Comparison of ENCODE assay signal across 8 mouse cellular contexts in genomic region chr4:137308377-137308776, GRCm38 (mm10). TPM values are rescaled to one million over a fixed set of nuclear protein-coding genes. Genes with fewer than 3 reads are reported as not detected.
DNase-seq lines count a peak whose midpoint lies in the region; ATAC-seq and TF ChIP-seq lines count a peak whose summit lies in the region.

No protein-coding gene starts in this region.

- no peaks in the 10 kb centered on the region for H3K27me3 ChIP-seq in heart, adult 2 months (ENCODE audit: control insufficient read depth, insufficient read depth, low read length)
- no peaks in the 10 kb centered on the region for H3K27me3 ChIP-seq in midbrain, postnatal 0 days (ENCODE audit: insufficient read depth, low read length)
- H3K27me3 ChIP-seq in midbrain, embryonic 10.5 days (ENCODE audit: low read depth, poor library complexity, severe bottlenecking) = no peaks in the 10 kb centered on the region

- ATAC-seq in midbrain, postnatal 0 days (ENCODE audit: low FRiP score) = no peak
- ATAC-seq in hematopoietic stem cell, adult 5-6 weeks (replicated peaks in 1 of 2; ENCODE audit: insufficient read depth in 1 of 2, low FRiP score in 2 of 2, low TSS enrichment in 1 of 2, low read depth in 1 of 2, poor library complexity in 2 of 2, severe bottlenecking in 2 of 2) = peak; percentile 35 to 54; a peak in 2 of 4 replicates

- TF ChIP-seq EP300 in heart, adult 2 months (IDR thresholded peaks at IDR 0.05; ENCODE audit: insufficient read depth, low read depth, low read length) = no peak

- H3K4me2 ChIP-seq in midbrain, postnatal 0 days (ENCODE audit: low read depth, low read length, poor library complexity, severe bottlenecking) = no peak overlapping the region

- DNase-seq in heart, adult 2 months = no peak
- DNase-seq in heart, postnatal 25 days (ENCODE audit: low spot score) = no peak
- peak; percentile 80 for DNase-seq in midbrain, postnatal 0 days (ENCODE audit: low spot score)
- DNase-seq in midbrain, embryonic 10.5 days (ENCODE audit: low spot score) = no peak
- peak; percentile 75 for DNase-seq in adipocyte (ENCODE audit: low spot score)
- peak; percentile 42 for DNase-seq in skeletal muscle tissue, adult 2 months (ENCODE audit: low read depth, low spot score)
- no peak for DNase-seq in urinary bladder, postnatal 10 days (ENCODE audit: low spot score)

- TF ChIP-seq CTCF in heart, adult 2 months (IDR thresholded peaks at IDR 0.05) = peak; percentile 83
- TF ChIP-seq CTCF in midbrain, postnatal 0 days (IDR thresholded peaks at IDR 0.05) = peak; percentile 87

- WGBS in heart, adult 2 months = 41% methylated on average over 5 of the region's 5 CpGs
- 43% methylated on average over 5 of the region's 5 CpGs for WGBS in midbrain, postnatal 0 days
- 69% methylated on average over 5 of the region's 5 CpGs for WGBS in midbrain, embryonic 10.5 days

- H3K4me1 ChIP-seq in heart, adult 2 months (ENCODE audit: control insufficient read depth, insufficient read depth, low read length) = no peaks in the 10 kb centered on the region
- H3K4me1 ChIP-seq in midbrain, postnatal 0 days (ENCODE audit: insufficient read depth, low read length) = 0 out of 2 replicates have a peak, but pooled peaks cover 3% of the 10 kb centered on the region
- peaks cover 43% of the 10 kb centered on the region for H3K4me1 ChIP-seq in midbrain, embryonic 10.5 days

- H3K36me3 ChIP-seq in heart, adult 2 months (ENCODE audit: control insufficient read depth, insufficient read depth, low read length) = no peaks in the 10 kb centered on the region
- H3K36me3 ChIP-seq in midbrain, postnatal 0 days (ENCODE audit: insufficient read depth, low read length) = no peaks in the 10 kb centered on the region
- no peaks in the 10 kb centered on the region for H3K36me3 ChIP-seq in midbrain, embryonic 10.5 days

- no peak overlapping the region for H3K4me3 ChIP-seq in heart, adult 2 months
- H3K4me3 ChIP-seq in midbrain, postnatal 0 days (ENCODE audit: low read depth, low read length) = no peak overlapping the region
- no peak overlapping the region for H3K4me3 ChIP-seq in midbrain, embryonic 10.5 days

- H3K9ac ChIP-seq in heart, adult 2 months (ENCODE audit: low read depth, low read length) = no peak overlapping the region
- H3K9ac ChIP-seq in midbrain, postnatal 0 days (replicated peaks; ENCODE audit: low read length, poor library complexity, severe bottlenecking) = no peak overlapping the region

- H3K9me3 ChIP-seq in midbrain, postnatal 0 days (ENCODE audit: low read length) = no peaks in the 10 kb centered on the region
- H3K9me3 ChIP-seq in midbrain, embryonic 10.5 days (replicated peaks) = no peaks in the 10 kb centered on the region

- H3K79me2 ChIP-seq in heart, adult 2 months (replicated peaks; ENCODE audit: control insufficient read depth, insufficient read depth, low read length) = no peaks in the 10 kb centered on the region

- H3K27ac ChIP-seq in heart, adult 2 months = no peak overlapping the region
- H3K27ac ChIP-seq in midbrain, postnatal 0 days (ENCODE audit: low read depth, low read length) = no peak overlapping the region
- no peak overlapping the region for H3K27ac ChIP-seq in midbrain, embryonic 10.5 days (replicated peaks)

- intact Hi-C loops in heart, adult 2 months (cut with DNase I) = loop anchor here (1.0 kb wide), 2 partner anchors 144 to 231 kb away; no protein-coding TSS in a partner anchor
- intact Hi-C loops in heart, postnatal 25 days (cut with DNase I) = loop anchor here (1.0 to 2.0 kb wide), 2 partner anchors 144 to 232 kb away; no protein-coding TSS in a partner anchor

- no peak for TF ChIP-seq POLR2A in heart, adult 2 months (IDR thresholded peaks at IDR 0.05; ENCODE audit: insufficient read depth, low read depth, low read length)

RNA-seq across cellular contexts. Expression of gene Wnt4, which starts 31.1 kb away (rescaled TPM):
- total RNA-seq in heart, adult 2 months (2021) = under 1 TPM; 0.23 to 0.25 TPM
- 0.26 and 0.47 TPM in 2 replicates for polyA plus RNA-seq in heart, adult 2 months (2012; rRNA removed)
- total RNA-seq in heart, postnatal 25 days (2021) = under 1 TPM; 0.22 to 0.26 TPM
- 5.6 and 6.3 TPM in 2 replicates for total RNA-seq in midbrain, postnatal 0 days (2014; rRNA removed)
- 5.2 and 6.0 TPM in 2 replicates for polyA plus RNA-seq in midbrain, postnatal 0 days (2015; fragmentation: Nextera tagmentation; extraction: Ambion mirVana)
- polyA plus RNA-seq in midbrain, embryonic 10.5 days (2016; fragmentation: Nextera tagmentation; extraction: Ambion mirVana) = 0.79 and 0.99 TPM in 2 replicates
- 0.13 TPM in 1 of 2 replicates, not detected in the other for total RNA-seq in hematopoietic stem cell, adult 5-6 weeks (2017)

RNA-seq across cellular contexts. Expression of gene Cdc42, which starts 49.1 kb away (rescaled TPM):
- 100 to 1,000 TPM; 136 to 137 TPM for total RNA-seq in heart, adult 2 months (2021)
- polyA plus RNA-seq in heart, adult 2 months (2012; rRNA removed) = 68.4 and 141 TPM in 2 replicates
- total RNA-seq in heart, postnatal 25 days (2021) = 100 to 1,000 TPM; 153 to 169 TPM
- total RNA-seq in midbrain, postnatal 0 days (2014; rRNA removed) = 583 and 680 TPM in 2 replicates
- 1,182 and 1,189 TPM in 2 replicates for polyA plus RNA-seq in midbrain, postnatal 0 days (2015; fragmentation: Nextera tagmentation; extraction: Ambion mirVana)
- polyA plus RNA-seq in midbrain, embryonic 10.5 days (2016; fragmentation: Nextera tagmentation; extraction: Ambion mirVana) = 605 and 627 TPM in 2 replicates
- 486 and 545 TPM in 2 replicates for total RNA-seq in hematopoietic stem cell, adult 5-6 weeks (2017)

Comparison
In these comparisons a context has a peak if more than half of its experiments do, and no peak if none do; other contexts are left out.
1. DNase-seq: peak in midbrain, postnatal 0 days (single experiment), adipocyte (single experiment) and skeletal muscle tissue, adult 2 months (single experiment); none in heart, adult 2 months (0 of 2), heart, postnatal 25 days (single experiment), midbrain, embryonic 10.5 days (single experiment) and urinary bladder, postnatal 10 days (single experiment).